Mouse (Mus musculus): ENCODE data around the gene Cass4.

Gene Cass4

GRCm38 (mm10) chr2:172384715-172385114 lies 8.9 kb upstream of the Cass4 start:
- no peak for DNase-seq (ENCODE audit: low read depth, low spot score)

GRCm38 (mm10) chr2:172390341-172390740 lies 3.3 kb upstream of the Cass4 start:
- DNase-seq (ENCODE audit: low read depth, low spot score), result no peak

GRCm38 (mm10) chr2:172392041-172392521 lies 1.5 kb upstream of the Cass4 start:
- no peak for DNase-seq (ENCODE audit: low read depth, low spot score)

GRCm38 (mm10) chr2:172394052-172394392 lies 428 bp downstream of the Cass4 start:
- no peak for DNase-seq (ENCODE audit: low read depth, low spot score)

- DNase-seq (ENCODE audit: low read depth, low spot score), result no peak
These were observed 1.1 kb downstream of the Cass4 start for GRCm38 (mm10) chr2:172394671-172395070.

- DNase-seq (ENCODE audit: low read depth, low spot score), result no peak
These were observed 2.4 kb downstream of the Cass4 start for GRCm38 (mm10) chr2:172395961-172396360.

- DNase-seq (ENCODE audit: low read depth, low spot score), result peak; percentile 33
These were observed 6.3 kb downstream of the Cass4 start for GRCm38 (mm10) chr2:172399901-172400300.

GRCm38 (mm10) chr2:172401116-172401825 lies 7.7 kb downstream of the Cass4 start:
- no peak for DNase-seq (ENCODE audit: low read depth, low spot score)

- no peak for DNase-seq (ENCODE audit: low read depth, low spot score)
These were observed 10.6 kb downstream of the Cass4 start for GRCm38 (mm10) chr2:172404239-172404638.

- DNase-seq (ENCODE audit: low read depth, low spot score), result no peak
These were observed 11.4 kb downstream of the Cass4 start for GRCm38 (mm10) chr2:172405011-172405410.

- no peak for DNase-seq (ENCODE audit: low read depth, low spot score)
These were observed 12.6 kb downstream of the Cass4 start for GRCm38 (mm10) chr2:172406173-172406572.

- no peak for DNase-seq (ENCODE audit: low read depth, low spot score)
These were observed 13.9 kb downstream of the Cass4 start for GRCm38 (mm10) chr2:172407499-172407898.

- no peak for DNase-seq (ENCODE audit: low read depth, low spot score)
These were observed 17.1 kb downstream of the Cass4 start for GRCm38 (mm10) chr2:172410686-172411085.

GRCm38 (mm10) chr2:172411091-172411490 lies 17.5 kb downstream of the Cass4 start:
- no peak for DNase-seq (ENCODE audit: low read depth, low spot score)

GRCm38 (mm10) chr2:172412454-172412853 lies 18.9 kb downstream of the Cass4 start:
- DNase-seq (ENCODE audit: low read depth, low spot score), result peak; percentile 73

GRCm38 (mm10) chr2:172413273-172413672 lies 19.7 kb downstream of the Cass4 start:
- DNase-seq (ENCODE audit: low read depth, low spot score), result no peak

GRCm38 (mm10) chr2:172413894-172414293 lies 20.3 kb downstream of the Cass4 start:
- DNase-seq (ENCODE audit: low read depth, low spot score), result no peak

GRCm38 (mm10) chr2:172416218-172416617 lies 22.6 kb downstream of the Cass4 start:
- DNase-seq (ENCODE audit: low read depth, low spot score), result no peak

GRCm38 (mm10) chr2:172416876-172417275 lies 23.3 kb downstream of the Cass4 start:
- no peak for DNase-seq (ENCODE audit: low read depth, low spot score)

GRCm38 (mm10) chr2:172418208-172418607 lies 24.6 kb downstream of the Cass4 start:
- DNase-seq (ENCODE audit: low read depth, low spot score), result no peak

GRCm38 (mm10) chr2:172430609-172431008 lies 37.0 kb downstream of the Cass4 start:
- no peak for DNase-seq (ENCODE audit: low read depth, low spot score)

- no peak for DNase-seq (ENCODE audit: low read depth, low spot score)
These were observed 40.2 kb downstream of the Cass4 start for GRCm38 (mm10) chr2:172433746-172434145.

GRCm38 (mm10) chr2:172437371-172437952 lies 43.9 kb downstream of the Cass4 start:
- DNase-seq (ENCODE audit: low read depth, low spot score), result no peak

Data from mesoderm, embryonic 11.5 days (tissue).